Mouse (Mus musculus) MEL (cell line): ENCODE results near the gene Ptbp2. TPM values are rescaled to one million over a fixed set of nuclear protein-coding genes. Genes with fewer than 3 reads are reported as not detected.

Experiments
- DNase-seq: peaks from one replicate; pipeline ENCODE4 v3.0.0; 2011; ENCODE audit warnings: low read depth, low spot score
- H3K27ac ChIP-seq: 2 replicates; pipeline ENCODE4 v1.5.1; 2012; ENCODE audit warnings: low read depth, mild to moderate bottlenecking, control low read depth, low read length, moderate library complexity; ENCODE audit not compliant: control insufficient read depth
- H3K27me3 ChIP-seq, 2 experiments: fragments of 150-350 bp in 1 of 2; sonication (generic) in 1 of 2; 2 replicates each; pipeline ENCODE4 v1.6.1; 2012; ENCODE audit warnings: low read length in 2 of 2, mild to moderate bottlenecking in 2 of 2, improper control_type of control experiment in 1 of 2, moderate library complexity in 1 of 2; ENCODE audit not compliant: insufficient read depth in 2 of 2, control insufficient read depth in 1 of 2
- H3K36me3 ChIP-seq, 2 experiments: 2 replicates each; pipeline ENCODE4 v1.6.1; 2012 to 2014; ENCODE audit warnings: low read length in 2 of 2, improper control_type of control experiment in 1 of 2, inconsistent platforms in 1 of 2, mild to moderate bottlenecking in 1 of 2; ENCODE audit not compliant: insufficient read depth in 2 of 2, control insufficient read depth in 1 of 2
- H3K4me1 ChIP-seq, 2 experiments: fragments of 150-350 bp in 1 of 2; sonication (generic) in 1 of 2; 2 replicates each; pipeline ENCODE4 v1.6.1; 2012; ENCODE audit warnings: low read length in 2 of 2, improper control_type of control experiment in 1 of 2, mild to moderate bottlenecking in 1 of 2; ENCODE audit not compliant: insufficient read depth in 2 of 2, control insufficient read depth in 1 of 2
- H3K4me3 ChIP-seq, 2 experiments: fragments of 150-350 bp in 1 of 2; sonication (generic) in 1 of 2; 2 replicates each; pipeline ENCODE4 v1.5.1; 2012; ENCODE audit warnings: low read depth in 2 of 2, low read length in 2 of 2, mild to moderate bottlenecking in 2 of 2, moderate library complexity in 2 of 2, control low read depth in 1 of 2, improper control_type of control experiment in 1 of 2; ENCODE audit not compliant: control insufficient read depth in 1 of 2, insufficient read depth in 1 of 2
- H3K79me2 ChIP-seq: 2 replicates; pipeline ENCODE4 v1.6.1; 2012; ENCODE audit warnings: mild to moderate bottlenecking, low read length, moderate library complexity; ENCODE audit not compliant: control insufficient read depth, poor library complexity, insufficient read depth
- H3K9ac ChIP-seq: 2 replicates; pipeline ENCODE4 v1.6.1; 2012; ENCODE audit warnings: low read depth, mild to moderate bottlenecking, control low read depth, low read length, moderate library complexity; ENCODE audit not compliant: control insufficient read depth, poor library complexity, severe bottlenecking
- H3K9me3 ChIP-seq: fragments of 150-350 bp; sonication (generic); replicated peaks from 2 replicates; pipeline ENCODE4 v1.6.1; 2012; ENCODE audit warnings: mild to moderate bottlenecking, low read length, improper control_type of control experiment, moderate library complexity; ENCODE audit not compliant: insufficient read depth
- BHLHE40 ChIP-seq: IDR thresholded peaks from 2 replicates; pipeline ENCODE4 v1.6.1; 2012; ENCODE audit warnings: low read depth, mild to moderate bottlenecking, inconsistent platforms, low read length, improper control_type of control experiment, borderline replicate concordance
- CHD1 ChIP-seq: IDR thresholded peaks from 2 replicates; pipeline ENCODE4 v1.6.1; 2012; ENCODE audit warnings: low read depth, mild to moderate bottlenecking, inconsistent platforms, low read length, improper control_type of control experiment
- CHD2 ChIP-seq: IDR thresholded peaks from 2 replicates; pipeline ENCODE4 v1.6.1; 2011; ENCODE audit warnings: low read length, improper control_type of control experiment
- ELF1 ChIP-seq: IDR thresholded peaks from 2 replicates; pipeline ENCODE4 v1.6.1; 2014; ENCODE audit warnings: low read depth, mild to moderate bottlenecking, inconsistent platforms, low read length, improper control_type of control experiment, moderate library complexity
- EP300 ChIP-seq, 2 experiments: IDR thresholded peaks; 2 replicates each; pipeline ENCODE4 v1.6.1; 2011; ENCODE audit warnings: improper control_type of control experiment in 2 of 2, low read length in 2 of 2, low read depth in 1 of 2, mild to moderate bottlenecking in 1 of 2
- ETS1 ChIP-seq: IDR thresholded peaks from 2 replicates; pipeline ENCODE4 v1.6.1; 2012; ENCODE audit warnings: low read depth, mild to moderate bottlenecking, inconsistent platforms, low read length, improper control_type of control experiment, moderate library complexity
- GABPA ChIP-seq: IDR thresholded peaks from 2 replicates; pipeline ENCODE4 v1.6.1; 2012; ENCODE audit warnings: low read depth, mild to moderate bottlenecking, inconsistent platforms, low read length, improper control_type of control experiment, moderate library complexity
- GATA1 ChIP-seq: IDR thresholded peaks from 2 replicates; pipeline ENCODE4 v1.6.1; 2011; ENCODE audit warnings: low read depth, low read length, improper control_type of control experiment
- HCFC1 ChIP-seq: IDR thresholded peaks from 2 replicates; pipeline ENCODE4 v1.6.1; 2012; ENCODE audit warnings: low read depth, mild to moderate bottlenecking, inconsistent platforms, low read length, improper control_type of control experiment, moderate library complexity
- KAT2A ChIP-seq: conservative IDR thresholded peaks from 2 replicates; pipeline ENCODE4 v1.6.1; 2012; ENCODE audit warnings: low read depth, low read length, improper control_type of control experiment, inconsistent platforms
- MAFK ChIP-seq: IDR thresholded peaks from 2 replicates; pipeline ENCODE4 v1.6.1; 2011; ENCODE audit warnings: low read depth, mild to moderate bottlenecking, low read length, improper control_type of control experiment, borderline replicate concordance
- MAX ChIP-seq: IDR thresholded peaks from 2 replicates; pipeline ENCODE4 v1.6.1; 2011; ENCODE audit warnings: low read length, improper control_type of control experiment
- MAZ ChIP-seq: IDR thresholded peaks from 2 replicates; pipeline ENCODE4 v1.6.1; 2012; ENCODE audit warnings: low read depth, mild to moderate bottlenecking, inconsistent platforms, low read length, improper control_type of control experiment
- MEF2A ChIP-seq: IDR thresholded peaks from 2 replicates; pipeline ENCODE4 v1.6.1; 2014; ENCODE audit warnings: low read depth, mild to moderate bottlenecking, inconsistent platforms, low read length, improper control_type of control experiment; ENCODE audit not compliant: poor library complexity, insufficient replicate concordance, severe bottlenecking; ENCODE audit errors: extremely low read depth
- MYC ChIP-seq: IDR thresholded peaks from 2 replicates; pipeline ENCODE4 v1.6.1; 2011; ENCODE audit warnings: low read depth, mild to moderate bottlenecking, low read length, improper control_type of control experiment, moderate library complexity
- NELFE ChIP-seq: IDR thresholded peaks from 2 replicates; pipeline ENCODE4 v1.6.1; 2011; ENCODE audit warnings: low read depth, low read length, improper control_type of control experiment
- NRF1 ChIP-seq: IDR thresholded peaks from 2 replicates; pipeline ENCODE4 v1.6.1; 2014; ENCODE audit warnings: low read depth, mild to moderate bottlenecking, inconsistent platforms, low read length, improper control_type of control experiment, moderate library complexity; ENCODE audit not compliant: poor library complexity, insufficient read depth, severe bottlenecking
- POLR2A ChIP-seq, 2 experiments: IDR thresholded peaks; 2 replicates each; pipeline ENCODE4 v1.6.1; 2011 to 2012; ENCODE audit warnings: low read length in 2 of 2, mild to moderate bottlenecking in 2 of 2, control low read depth in 1 of 2, improper control_type of control experiment in 1 of 2, low read depth in 1 of 2, moderate library complexity in 1 of 2; ENCODE audit not compliant: control insufficient read depth in 1 of 2, insufficient read depth in 1 of 2, poor library complexity in 1 of 2
- POLR2AphosphoS2 ChIP-seq: IDR thresholded peaks from 2 replicates; pipeline ENCODE4 v1.6.1; 2011; ENCODE audit warnings: low read length, improper control_type of control experiment
- RAD21 ChIP-seq: IDR thresholded peaks from 2 replicates; pipeline ENCODE4 v1.6.1; 2011; ENCODE audit warnings: mild to moderate bottlenecking, low read depth, low read length, improper control_type of control experiment
- RCOR1 ChIP-seq: IDR thresholded peaks from 2 replicates; pipeline ENCODE4 v1.6.1; 2012; ENCODE audit warnings: low read depth, mild to moderate bottlenecking, inconsistent platforms, low read length, improper control_type of control experiment
- SIN3A ChIP-seq: IDR thresholded peaks from 2 replicates; pipeline ENCODE4 v1.6.1; 2012; ENCODE audit warnings: low read length, improper control_type of control experiment, inconsistent platforms
- TAL1 ChIP-seq: IDR thresholded peaks from 2 replicates; pipeline ENCODE4 v1.6.1; 2012; ENCODE audit warnings: mild to moderate bottlenecking, inconsistent platforms, low read length, moderate library complexity, mixed read lengths
- TBP ChIP-seq: IDR thresholded peaks from 2 replicates; pipeline ENCODE4 v1.8.0; 2011; ENCODE audit warnings: low read depth, low read length, improper control_type of control experiment
- TCF12 ChIP-seq: IDR thresholded peaks from 2 replicates; pipeline ENCODE4 v1.6.1; 2014; ENCODE audit warnings: low read depth, mild to moderate bottlenecking, inconsistent platforms, low read length, improper control_type of control experiment, moderate library complexity
- USF1 ChIP-seq: IDR thresholded peaks from 2 replicates; pipeline ENCODE4 v1.6.1; 2014; ENCODE audit warnings: low read depth, mild to moderate bottlenecking, inconsistent platforms, low read length, improper control_type of control experiment, moderate library complexity
- USF2 ChIP-seq, 2 experiments: IDR thresholded peaks; 2 replicates each; pipeline ENCODE4 v1.6.1; 2011 to 2012; ENCODE audit warnings: improper control_type of control experiment in 2 of 2, low read length in 2 of 2, borderline replicate concordance in 1 of 2, inconsistent platforms in 1 of 2, low read depth in 1 of 2, mild to moderate bottlenecking in 1 of 2; ENCODE audit not compliant: insufficient read depth in 1 of 2
- ZKSCAN1 ChIP-seq: IDR thresholded peaks from 2 replicates; pipeline ENCODE4 v1.6.1; 2012; ENCODE audit warnings: low read depth, mild to moderate bottlenecking, inconsistent platforms, low read length, improper control_type of control experiment, moderate library complexity
- ZNF384 ChIP-seq: IDR thresholded peaks from 2 replicates; pipeline ENCODE4 v1.6.1; 2012; ENCODE audit warnings: low read depth, mild to moderate bottlenecking, inconsistent platforms, low read length, improper control_type of control experiment
- polyA plus RNA-seq, 2 experiments: library from polyadenylated mRNA; stranded (reverse) in 1 of 2; unstranded in 1 of 2; fragments of >175 nt in 1 of 2; fragments of >200 nt in 1 of 2; gene quantifications; 2 replicates each; pipeline versions ENCODE4 v1.2.1 to v1.2.4; 2012; ENCODE audit warnings: low replicate concordance in 2 of 2, low read depth in 1 of 2; ENCODE audit not compliant: insufficient read length in 2 of 2, insufficient read depth in 1 of 2, missing spikeins in 1 of 2
- total RNA-seq: library from RNA; depleted of rRNA; stranded (reverse); fragments of 300-350 nt; gene quantifications from 2 replicates; pipeline ENCODE4 v1.2.3, GENCODE M21; 2012

Gene Ptbp2
- total and polyA plus RNA-seq, 3 experiments: 20.6 to 21.4 TPM; not detected in 1

GRCm38 (mm10) chr3:119779261-119779660 is 5.0 kb downstream of the Ptbp2 start:
- Histone ChIP-seq H3K4me1 (peaks cover 8 to 13% of the 10 kb centered on the region in 2 experiments), H3K36me3 (peaks cover 18 to 26% of the 10 kb centered on the region in 2 experiments), H3K27ac (no peak overlapping the region), H3K9me3 (no peaks in the 10 kb centered on the region), H3K4me3 (no peak overlapping the region), H3K79me2 (peaks cover 40% of the 10 kb centered on the region), H3K27me3 (no peaks in the 10 kb centered on the region), H3K9ac (no peak overlapping the region)
- no peak for DNase-seq
- TF ChIP-seq KAT2A (no peak), ZKSCAN1 (no peak), TCF12 (no peak), POLR2AphosphoS2 (no peak), USF2 (IDR thresholded peaks at IDR 0.05; ENCODE audit: borderline replicate concordance in 1 of 2, insufficient read depth in 1 of 2, low read depth in 1 of 2, low read length in 2 of 2) (no peak), GATA1 (no peak), ZNF384 (no peak), MAZ (no peak), CHD2 (no peak), EP300 (IDR thresholded peaks at IDR 0.05; ENCODE audit: low read depth in 1 of 2, low read length in 2 of 2) (no peak), POLR2A (IDR thresholded peaks at IDR 0.05; ENCODE audit: control insufficient read depth in 1 of 2, insufficient read depth in 1 of 2, low read depth in 1 of 2, low read length in 2 of 2, poor library complexity in 1 of 2) (no peak), MAX (no peak), RCOR1 (no peak), NRF1 (no peak), HCFC1 (no peak), MAFK (no peak), TBP (no peak), USF1 (no peak)

GRCm38 (mm10) chr3:119778431-119778830 is 5.8 kb downstream of the Ptbp2 start:
- H3K27ac ChIP-seq: no peak overlapping the region
- H3K36me3 ChIP-seq: peaks cover 18 to 25% of the 10 kb centered on the region in 2 experiments
- no peaks in the 10 kb centered on the region for H3K27me3 ChIP-seq
- H3K9me3 ChIP-seq: no peaks in the 10 kb centered on the region
- H3K4me1 ChIP-seq: peaks cover 8 to 10% of the 10 kb centered on the region in 2 experiments
- H3K9ac ChIP-seq: no peak overlapping the region
- TF ChIP-seq ETS1 (no peak), GABPA (no peak), CHD2 (no peak), MAX (no peak), MYC (no peak), MEF2A (no peak), CHD1 (no peak), RAD21 (no peak), NELFE (no peak), BHLHE40 (no peak), ELF1 (no peak), TAL1 (no peak), SIN3A (no peak), ZNF384 (no peak), KAT2A (no peak)
- no peak overlapping the region for H3K4me3 ChIP-seq
- no peak for DNase-seq
- H3K79me2 ChIP-seq: peaks cover 41% of the 10 kb centered on the region
